Mouse (Mus musculus): ENCODE data around the gene Pkp4.

- no peak for TF ChIP-seq EP300 (IDR thresholded peaks at IDR 0.05; ENCODE audit: low read depth in 1 of 2, low read length in 2 of 2)
- TF ChIP-seq ELF1 (IDR thresholded peaks at IDR 0.05; ENCODE audit: low read depth, low read length): no peak
- TF ChIP-seq E2F4 (IDR thresholded peaks at IDR 0.05; ENCODE audit: borderline replicate concordance, low read depth, low read length): no peak
- no peak for TF ChIP-seq MYC (IDR thresholded peaks at IDR 0.05; ENCODE audit: low read depth, low read length)
- no peak for TF ChIP-seq POLR2A (IDR thresholded peaks at IDR 0.05; ENCODE audit: control insufficient read depth in 1 of 2, insufficient read depth in 1 of 2, low read depth in 1 of 2, low read length in 2 of 2, poor library complexity in 1 of 2)
- TF ChIP-seq TAL1 (IDR thresholded peaks at IDR 0.05; ENCODE audit: low read length): no peak
Measured at GRCm38 (mm10) chr2:59351303-59352099, 190.9 kb downstream of the Pkp4 start.
